Comparison of ENCODE assay signal across 10 mouse cellular contexts in the genomic region with DNA sequence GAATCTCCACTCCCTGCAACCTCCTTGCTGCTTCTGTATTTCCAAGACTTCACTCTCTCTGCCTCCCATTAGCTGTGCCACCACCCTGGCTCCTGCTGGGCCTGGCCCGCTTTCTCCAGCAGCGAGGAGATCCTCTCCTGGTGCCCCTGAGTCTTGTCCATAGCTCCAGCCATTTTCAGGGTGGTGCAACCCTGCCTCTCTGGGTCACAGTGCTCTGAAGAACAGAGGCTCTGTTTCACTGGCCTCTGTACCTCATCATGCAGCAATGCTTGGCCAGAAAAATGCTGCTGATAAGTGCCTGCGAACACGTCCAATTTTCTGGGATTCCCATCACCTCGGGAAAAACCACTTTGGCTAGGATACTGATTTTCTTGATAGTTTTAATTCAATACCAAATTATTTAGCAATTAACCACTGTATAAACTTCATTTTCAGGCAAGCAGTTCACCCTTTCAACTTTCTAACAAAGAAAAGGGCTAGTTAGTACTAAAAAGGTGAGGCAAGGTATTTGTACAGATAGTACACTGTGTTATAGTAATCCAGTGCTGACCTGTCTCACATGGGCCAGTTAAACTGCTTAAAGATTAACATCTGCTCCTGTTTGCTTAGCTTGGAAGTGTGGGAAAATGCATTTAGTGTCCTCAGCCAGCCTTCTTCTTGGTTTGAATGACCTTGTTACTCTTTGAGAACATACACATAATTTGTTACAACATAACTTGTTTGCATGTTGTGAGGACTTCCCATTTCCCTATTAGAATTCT.
DNase-seq lines count a peak whose midpoint lies in the region; ATAC-seq and TF ChIP-seq lines count a peak whose summit lies in the region.
"Had no signal": no experiment of that assay in that cellular context is flagged by ENCODE, and none has a peak within 500 bp of the region (broad histone marks: within the 10 kb centered on the region; RNA-seq: fewer than 3 reads in every experiment).

No protein-coding gene starts in this region.

- DNase-seq in heart, postnatal 4 days = no peak
- no peak for DNase-seq in intestine, embryonic 14.5 days (ENCODE audit: low spot score)
- no peak for DNase-seq in liver, postnatal 0 days
- DNase-seq in ovary, adult 18-20 months (ENCODE audit: low spot score) = no peak
- DNase-seq in cerebellum, adult 9-10 months = no peak
- DNase-seq in spleen, postnatal 14 days (ENCODE audit: low spot score in 2 of 2) = no peak
- DNase-seq: layer of hippocampus, postnatal 36 days; thymus, postnatal 14 days had no signal

- H3K27me3 ChIP-seq in heart, embryonic 13.5 days (replicated peaks) = no peaks in the 10 kb centered on the region
- no peaks in the 10 kb centered on the region for H3K27me3 ChIP-seq in intestine, embryonic 14.5 days (replicated peaks; ENCODE audit: control insufficient read depth, insufficient read depth, low read length)
- no peaks in the 10 kb centered on the region for H3K27me3 ChIP-seq in kidney, embryonic 16.5 days (ENCODE audit: insufficient read depth, low read length)
- H3K27me3 ChIP-seq in liver, postnatal 0 days (ENCODE audit: insufficient read depth, low read length) = no peaks in the 10 kb centered on the region

- no peak overlapping the region for H3K4me3 ChIP-seq in heart, embryonic 13.5 days
- no peak overlapping the region for H3K4me3 ChIP-seq in intestine, embryonic 14.5 days (ENCODE audit: low read depth, low read length)
- no peak overlapping the region for H3K4me3 ChIP-seq in kidney, embryonic 16.5 days (ENCODE audit: low read length)
- no peak overlapping the region for H3K4me3 ChIP-seq in liver, postnatal 0 days (ENCODE audit: low read depth, low read length)

- H3K36me3 ChIP-seq in heart, embryonic 13.5 days = peaks cover 8% of the 10 kb centered on the region
- H3K36me3 ChIP-seq in intestine, embryonic 14.5 days (ENCODE audit: control insufficient read depth, insufficient read depth, low read length) = no peaks in the 10 kb centered on the region
- H3K36me3 ChIP-seq in kidney, embryonic 16.5 days (ENCODE audit: insufficient read depth, low read length) = no peaks in the 10 kb centered on the region
- H3K36me3 ChIP-seq in liver, postnatal 0 days (replicated peaks; ENCODE audit: insufficient read depth, low read length) = no peaks in the 10 kb centered on the region

- WGBS in heart, embryonic 13.5 days = 46% methylated on average over 5 of the region's 5 CpGs
- WGBS in intestine, embryonic 14.5 days = 63% methylated on average over 5 of the region's 5 CpGs
- 62% methylated on average over 5 of the region's 5 CpGs for WGBS in kidney, embryonic 16.5 days
- 69% methylated on average over 5 of the region's 5 CpGs for WGBS in liver, postnatal 0 days (ENCODE audit: insufficient replicate concordance)

- ATAC-seq in heart, embryonic 13.5 days (ENCODE audit: extremely low read depth, insufficient number of reproducible peaks, low FRiP score, low TSS enrichment) = no peak
- ATAC-seq in intestine, embryonic 14.5 days (replicated peaks; ENCODE audit: low FRiP score, low TSS enrichment, low read depth) = no peak
- peak; percentile 93 for ATAC-seq in kidney, embryonic 16.5 days (ENCODE audit: low FRiP score, low TSS enrichment)
- ATAC-seq in liver, postnatal 0 days = peak; percentile 85

- no peak overlapping the region for H3K4me2 ChIP-seq in heart, embryonic 13.5 days
- H3K4me2 ChIP-seq in intestine, embryonic 14.5 days (ENCODE audit: low read length) = no peak overlapping the region
- no peak overlapping the region for H3K4me2 ChIP-seq in kidney, embryonic 16.5 days (replicated peaks; ENCODE audit: low read depth, low read length)
- H3K4me2 ChIP-seq in liver, postnatal 0 days (ENCODE audit: low read depth, low read length) = no peak overlapping the region

- peak; percentile 78 for TF ChIP-seq EP300 in liver, postnatal 0 days (IDR thresholded peaks at IDR 0.05; ENCODE audit: low read depth)

- peak overlapping the region; percentile 75 for H3K27ac ChIP-seq in heart, embryonic 13.5 days (replicated peaks)
- peak overlapping the region; percentile 47 for H3K27ac ChIP-seq in intestine, embryonic 14.5 days (ENCODE audit: low read depth)
- H3K27ac ChIP-seq in kidney, embryonic 16.5 days (ENCODE audit: low read length) = peak overlapping the region; percentile 96
- H3K27ac ChIP-seq in liver, postnatal 0 days (ENCODE audit: low read depth) = peak overlapping the region; percentile 96

- peak overlapping the region; percentile 50 for H3K9ac ChIP-seq in heart, embryonic 13.5 days
- H3K9ac ChIP-seq in intestine, embryonic 14.5 days (ENCODE audit: low read length) = no peak overlapping the region
- H3K9ac ChIP-seq in kidney, embryonic 16.5 days (replicated peaks; ENCODE audit: low read length) = no peak overlapping the region
- no peak overlapping the region for H3K9ac ChIP-seq in liver, postnatal 0 days (replicated peaks)

- H3K4me1 ChIP-seq in heart, embryonic 13.5 days = peaks cover 30% of the 10 kb centered on the region
- H3K4me1 ChIP-seq in intestine, embryonic 14.5 days (replicated peaks; ENCODE audit: control insufficient read depth, insufficient read depth, low read length) = peaks cover 9% of the 10 kb centered on the region
- no peaks in the 10 kb centered on the region for H3K4me1 ChIP-seq in kidney, embryonic 16.5 days (ENCODE audit: insufficient read depth, low read length)
- peaks cover 11% of the 10 kb centered on the region for H3K4me1 ChIP-seq in liver, postnatal 0 days (ENCODE audit: insufficient read depth)

- TF ChIP-seq CTCF in liver, postnatal 0 days (IDR thresholded peaks at IDR 0.05; ENCODE audit: low read depth) = no peak

- H3K9me3 ChIP-seq in heart, embryonic 13.5 days = no peaks in the 10 kb centered on the region
- no peaks in the 10 kb centered on the region for H3K9me3 ChIP-seq in intestine, embryonic 14.5 days (ENCODE audit: control insufficient read depth, low read length)
- no peaks in the 10 kb centered on the region for H3K9me3 ChIP-seq in kidney, embryonic 16.5 days (ENCODE audit: low read length)
- no peaks in the 10 kb centered on the region for H3K9me3 ChIP-seq in liver, postnatal 0 days (ENCODE audit: low read length)

Comparison
In these comparisons a context has a peak if more than half of its experiments do, and no peak if none do; other contexts are left out.
1. ATAC-seq: peak in kidney, embryonic 16.5 days (single experiment) and liver, postnatal 0 days (single experiment); none in heart, embryonic 13.5 days (single experiment) and intestine, embryonic 14.5 days (single experiment).
2. Peak in every context shown above with its lines, with median percentiles within 50 percentile points of each other: H3K27ac ChIP-seq.